Mouse (Mus musculus) cerebellum, adult 2 months (tissue): ENCODE results near the gene Plxna4.

Experiments
- CTCF ChIP-seq: fragments of 200-500 bp; IDR thresholded peaks from 2 replicates; pipeline ENCODE4 v1.5.1; 2011; ENCODE audit warnings: low read depth, mild to moderate bottlenecking, control low read depth, low read length, moderate library complexity, borderline replicate concordance; ENCODE audit not compliant: insufficient read depth
- POLR2A ChIP-seq: fragments of 200-500 bp; IDR thresholded peaks from 2 replicates; pipeline ENCODE4 v1.6.1; 2011; ENCODE audit warnings: low read length, control low read depth, borderline replicate concordance; ENCODE audit not compliant: insufficient read depth

DNA sequence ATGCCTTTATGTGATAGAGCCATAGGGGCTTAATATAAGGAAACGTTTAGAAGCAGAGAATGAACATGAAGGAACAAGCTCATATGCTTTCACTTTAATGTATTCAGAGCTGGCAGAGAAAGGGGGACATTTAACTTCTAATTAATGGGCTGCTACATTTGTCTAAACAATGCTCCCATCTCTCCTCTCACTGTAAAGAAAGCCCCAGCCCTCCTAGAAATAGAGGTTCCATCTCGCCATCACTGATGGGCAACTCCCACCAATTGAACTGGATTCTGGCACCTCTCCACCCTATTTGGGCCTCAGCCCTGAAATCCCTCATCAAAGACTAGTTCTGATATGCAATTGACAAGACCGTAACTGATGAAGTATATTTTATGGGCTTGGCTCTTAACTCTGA is 167.4 kb downstream of the Plxna4 start:
- TF ChIP-seq CTCF (no peak), POLR2A (no peak)
